Mouse (Mus musculus) thymus, postnatal 14 days (tissue): Measurements from ENCODE around the gene Atf7ip.
A peak's percentile ranks its signal among the peaks of the same experiment; 100 is the strongest.

ENCODE experiments used
- DNase-seq: peaks from one replicate; pipeline ENCODE4 v3.0.0; 2021

Atf7ip gene

GRCm38 (mm10) chr6:136525567-136525966, 19.6 kb downstream of the Atf7ip start:
- no peak for DNase-seq

DNA sequence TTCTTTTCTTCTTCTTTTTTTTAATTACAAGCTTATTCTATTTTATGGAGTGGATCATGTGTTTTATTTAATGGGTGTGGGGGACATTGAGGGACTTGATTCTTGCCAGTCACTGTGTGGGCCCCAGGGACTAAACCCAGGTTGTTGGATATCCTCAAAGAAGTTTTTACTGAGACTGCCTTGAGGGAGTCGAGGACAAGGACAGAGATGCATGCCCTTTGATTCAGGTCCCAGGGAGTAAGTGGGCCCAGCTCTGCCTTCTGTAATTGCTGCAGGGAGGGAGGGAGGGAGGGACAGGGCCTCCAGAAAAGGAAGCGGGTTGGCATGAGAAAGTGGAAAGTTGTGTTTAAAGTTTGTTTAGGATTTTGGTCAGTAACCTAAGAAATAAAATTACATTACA, 23.2 kb downstream of the Atf7ip start:
- no peak for DNase-seq

DNA sequence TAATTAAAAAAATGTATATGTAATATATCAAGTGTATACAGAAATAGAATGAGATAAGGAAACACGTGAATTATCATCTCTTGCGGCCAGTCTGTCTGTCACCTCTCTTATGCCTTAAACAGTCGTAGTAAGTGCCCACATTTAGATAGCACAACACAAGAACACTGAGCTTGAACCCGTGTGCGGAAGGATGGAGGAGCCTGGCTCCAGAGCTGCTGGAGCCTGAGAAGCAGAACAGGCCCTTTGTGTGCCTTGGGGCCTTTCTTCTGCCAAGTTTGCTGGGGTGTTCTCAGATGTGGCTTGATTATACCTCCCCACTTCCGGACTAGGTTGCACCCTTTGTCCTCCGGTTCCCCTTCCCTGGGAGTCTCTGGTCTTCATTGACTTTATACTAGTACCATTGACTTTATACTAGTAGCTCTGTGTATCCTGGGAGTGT, 25.8 kb downstream of the Atf7ip start:
- DNase-seq: peak; percentile 82

GRCm38 (mm10) chr6:136532535-136533291, 26.7 kb downstream of the Atf7ip start:
- peak; percentile 41 for DNase-seq

DNA sequence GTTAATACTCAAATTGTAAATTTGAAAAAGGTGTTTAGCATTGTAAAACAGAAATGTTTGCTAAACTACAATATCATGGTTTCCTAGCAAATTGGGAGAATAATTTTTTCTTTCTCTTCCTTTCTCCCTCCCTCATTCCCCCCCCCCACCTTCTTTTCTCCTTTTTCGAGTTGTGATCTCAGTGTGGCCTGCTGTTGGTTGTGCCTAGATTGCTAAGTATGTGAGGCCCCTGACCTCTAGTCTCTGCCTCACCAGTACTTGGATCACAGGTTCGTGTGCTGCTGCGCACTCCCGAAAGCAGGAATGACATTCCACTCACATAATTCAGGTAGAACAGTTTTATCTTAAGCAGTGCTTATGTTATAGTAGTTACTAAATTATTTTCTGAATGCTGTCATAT, 27.8 kb downstream of the Atf7ip start:
- no peak for DNase-seq

GRCm38 (mm10) chr6:136534444-136534843, 28.5 kb downstream of the Atf7ip start:
- no peak for DNase-seq

DNA sequence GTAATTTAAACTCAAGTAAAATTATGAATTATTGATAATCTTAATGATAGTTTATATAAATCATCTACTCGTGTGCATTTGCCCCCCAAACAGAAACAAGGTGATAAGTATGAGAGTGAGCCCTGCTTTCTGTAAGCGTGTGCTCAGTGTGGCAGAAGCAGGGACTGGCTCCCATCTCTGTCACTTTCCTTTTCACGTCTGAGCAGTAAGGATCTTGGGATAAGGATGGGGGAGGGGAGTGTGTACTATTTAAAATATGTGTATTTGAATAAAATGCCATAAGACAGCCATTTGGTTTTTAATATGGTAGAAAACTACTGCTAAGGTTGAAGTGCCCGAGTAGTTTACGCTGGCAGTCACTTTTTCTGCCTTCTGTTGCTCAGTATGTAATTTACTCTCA, 29.2 kb downstream of the Atf7ip start:
- no peak for DNase-seq

GRCm38 (mm10) chr6:136536121-136536520, 30.2 kb downstream of the Atf7ip start:
- DNase-seq: no peak

- no peak for DNase-seq
Observed at GRCm38 (mm10) chr6:136541350-136541749, 35.4 kb downstream of the Atf7ip start.

DNA sequence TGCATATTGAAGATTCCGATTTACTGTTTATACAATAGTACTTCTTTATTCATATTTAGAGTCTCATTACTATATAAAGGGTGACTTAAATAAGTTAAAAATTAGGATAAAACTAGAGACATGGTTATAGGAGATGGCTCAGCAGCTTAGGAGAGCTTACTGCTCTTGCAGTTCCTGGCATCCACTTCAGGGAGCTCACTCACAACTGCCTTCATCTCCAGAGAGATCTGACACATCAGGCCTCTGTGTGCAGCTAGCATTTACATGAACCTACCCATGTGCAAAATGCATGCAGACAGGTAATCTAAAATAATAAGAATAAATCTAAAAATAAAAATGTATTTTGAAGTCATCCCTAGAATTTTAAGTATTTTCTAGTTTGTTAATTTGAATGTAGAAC, 36.1 kb downstream of the Atf7ip start:
- no peak for DNase-seq

DNA sequence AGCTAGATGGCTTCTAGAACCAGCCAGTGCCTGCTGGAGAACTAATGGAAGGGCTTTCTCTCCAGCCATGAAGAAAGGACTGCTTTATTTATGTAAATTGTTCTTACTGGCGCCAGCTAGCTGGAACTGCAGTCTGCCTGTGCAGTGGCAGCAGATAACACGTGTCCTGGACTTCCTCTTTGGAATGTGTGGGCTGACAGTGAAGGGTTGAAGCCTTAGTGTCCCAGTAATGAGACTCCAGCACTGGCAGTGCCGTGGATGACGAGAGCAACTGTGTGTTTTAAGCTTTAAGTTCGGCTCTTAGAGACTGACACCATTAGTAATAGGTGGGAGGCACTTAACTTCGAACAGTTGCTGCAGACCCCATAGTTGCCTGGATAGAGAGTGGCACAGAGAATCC, 37.2 kb downstream of the Atf7ip start:
- DNase-seq: no peak

GRCm38 (mm10) chr6:136545284-136545870, 39.4 kb downstream of the Atf7ip start:
- no peak for DNase-seq

- no peak for DNase-seq
Observed at GRCm38 (mm10) chr6:136546286-136546685, 40.3 kb downstream of the Atf7ip start.

- no peak for DNase-seq
Observed at GRCm38 (mm10) chr6:136546987-136547386, 41.0 kb downstream of the Atf7ip start.

DNA sequence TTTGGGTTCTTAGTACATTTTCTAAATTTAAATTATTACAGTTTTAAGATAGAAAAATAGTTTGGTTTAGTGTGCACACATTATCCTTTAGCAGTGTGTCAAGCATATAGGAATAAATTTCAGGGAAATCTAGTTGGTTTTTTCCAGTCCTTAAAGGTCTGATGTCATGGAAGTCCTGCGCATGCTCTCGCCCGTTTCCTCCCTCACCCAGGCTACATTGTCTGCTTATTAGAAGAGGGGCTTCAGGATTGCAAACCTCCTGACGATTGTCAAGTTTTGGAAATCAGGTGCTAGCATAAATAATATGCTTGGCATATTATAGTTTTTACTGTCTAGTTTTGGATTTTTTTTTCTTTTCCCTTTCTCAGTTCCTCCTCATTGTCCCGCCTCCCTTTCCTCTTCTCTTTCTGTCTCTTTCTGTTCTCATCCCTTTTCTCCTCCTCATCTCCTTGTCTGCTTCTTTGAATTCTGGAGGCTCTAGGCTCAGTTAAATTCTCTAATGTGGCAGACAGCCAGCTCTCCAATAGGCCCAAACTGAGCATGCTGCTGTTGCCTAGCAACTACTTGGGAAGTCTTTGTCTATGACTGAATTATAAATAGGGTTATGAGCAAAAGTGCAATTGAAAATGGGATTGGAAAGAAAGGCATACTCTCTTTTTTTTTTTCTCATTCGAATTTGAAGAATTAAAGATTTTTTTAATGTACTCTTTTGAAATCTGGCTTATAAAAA, 42.2 kb downstream of the Atf7ip start:
- no peak for DNase-seq

DNA sequence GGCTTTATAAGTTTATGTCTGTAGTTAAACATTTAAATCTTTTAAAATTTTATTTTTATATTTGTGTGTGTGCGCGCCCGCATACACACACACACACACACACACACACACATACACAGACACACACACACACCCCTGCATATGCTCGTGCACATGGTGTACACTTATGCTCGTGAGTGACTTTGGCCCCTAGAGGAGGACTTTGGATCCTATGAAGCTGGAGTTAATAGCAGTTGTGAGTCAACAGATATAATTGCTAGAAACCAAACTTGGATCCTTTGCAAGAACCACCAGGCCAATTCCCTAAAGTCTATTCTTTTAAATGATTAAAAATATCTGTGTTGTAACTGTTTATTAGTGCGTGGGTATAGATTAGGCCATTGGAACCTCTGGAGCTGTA, 42.8 kb downstream of the Atf7ip start:
- no peak for DNase-seq

DNA sequence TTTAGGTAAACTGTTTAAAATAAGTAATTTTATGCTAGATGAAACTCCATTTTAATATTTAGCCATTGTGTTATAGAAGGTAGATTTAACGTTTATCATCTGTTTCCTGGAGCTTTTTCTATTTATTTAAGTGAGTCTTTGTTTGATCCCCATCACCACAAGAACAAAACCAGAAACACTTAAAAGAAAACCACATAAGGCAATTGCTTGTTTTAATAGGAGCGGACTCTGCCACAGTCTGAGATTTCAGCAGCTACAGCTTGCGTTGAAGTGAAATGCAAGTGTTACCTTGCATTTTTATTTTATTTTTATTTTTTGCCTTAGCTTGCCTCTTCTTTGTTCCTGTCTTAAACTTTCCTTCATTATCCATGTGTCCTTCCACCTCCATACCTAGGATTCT, 43.6 kb downstream of the Atf7ip start:
- DNase-seq: no peak

GRCm38 (mm10) chr6:136550596-136551304, 44.8 kb downstream of the Atf7ip start:
- no peak for DNase-seq

DNA sequence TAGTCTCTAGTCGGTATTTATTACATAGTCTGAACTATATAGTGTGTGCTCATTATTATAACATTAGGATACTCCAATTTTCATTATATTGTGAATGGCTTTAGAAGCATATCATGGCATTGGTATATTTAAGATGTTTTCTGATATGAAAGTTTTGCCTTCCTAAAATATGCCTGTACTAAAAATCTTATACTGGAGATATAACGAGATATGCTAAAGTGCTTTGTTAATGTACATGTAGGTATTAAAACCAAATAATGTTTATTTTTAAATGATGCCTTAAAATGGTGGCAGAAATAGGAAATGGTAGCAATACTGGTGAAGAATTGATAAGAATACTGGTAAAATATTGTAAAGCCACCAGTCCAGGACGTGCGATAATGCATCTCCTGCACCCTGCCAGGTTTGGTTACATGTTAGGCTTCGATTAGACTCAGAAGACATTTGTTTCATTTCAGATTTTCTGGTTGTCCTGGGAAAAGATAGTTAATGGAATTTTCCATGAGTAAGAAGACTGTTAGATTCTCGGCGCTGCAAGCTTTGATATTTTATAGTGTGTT, 45.7 kb downstream of the Atf7ip start:
- DNase-seq: no peak

DNA sequence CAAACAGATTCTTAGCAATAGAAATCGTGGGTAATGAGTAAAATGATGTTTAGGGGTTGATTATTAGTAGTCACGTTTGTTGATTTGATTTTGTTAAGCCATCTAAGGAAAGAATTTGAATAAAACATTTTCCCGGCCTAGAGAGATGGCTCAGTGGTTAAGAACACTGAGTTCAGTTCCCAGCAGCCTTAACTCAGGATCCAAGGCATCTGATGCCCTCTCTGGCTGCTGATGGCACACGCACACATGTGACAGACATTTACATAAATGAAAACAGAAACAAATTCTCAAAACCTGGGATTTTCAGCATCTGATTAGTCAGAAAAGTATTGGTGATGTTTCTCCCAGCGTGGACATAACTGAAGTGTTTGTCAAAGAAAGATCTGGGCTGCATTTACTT, 47.2 kb downstream of the Atf7ip start:
- no peak for DNase-seq

GRCm38 (mm10) chr6:136553767-136554569, 48.0 kb downstream of the Atf7ip start:
- DNase-seq: peak; percentile 75
